Mouse (Mus musculus): ENCODE data around the gene Ssbp2.
A peak's percentile ranks its signal among the peaks of the same experiment; 100 is the strongest.

The Ssbp2 gene

GRCm38 (mm10) chr13:91634123-91634522, 174.0 kb downstream of the Ssbp2 start:
- no peak for DNase-seq (ENCODE audit: low read depth)

- DNase-seq (ENCODE audit: low read depth): peak; percentile 82
Measured at GRCm38 (mm10) chr13:91635957-91636356, 175.9 kb downstream of the Ssbp2 start.

GRCm38 (mm10) chr13:91636814-91637213, 176.7 kb downstream of the Ssbp2 start:
- DNase-seq (ENCODE audit: low read depth): peak; percentile 92

GRCm38 (mm10) chr13:91638836-91639235, 178.8 kb downstream of the Ssbp2 start:
- no peak for DNase-seq (ENCODE audit: low read depth)

GRCm38 (mm10) chr13:91640219-91640618, 180.1 kb downstream of the Ssbp2 start:
- no peak for DNase-seq (ENCODE audit: low read depth)

- DNase-seq (ENCODE audit: low read depth): no peak
Measured at GRCm38 (mm10) chr13:91648240-91648639, 188.2 kb downstream of the Ssbp2 start.

- DNase-seq (ENCODE audit: low read depth): no peak
Measured at GRCm38 (mm10) chr13:91649926-91650325, 189.8 kb downstream of the Ssbp2 start.

GRCm38 (mm10) chr13:91661068-91661795, 201.1 kb downstream of the Ssbp2 start:
- no peak for DNase-seq (ENCODE audit: low read depth)

GRCm38 (mm10) chr13:91662751-91663150, 202.7 kb downstream of the Ssbp2 start:
- DNase-seq (ENCODE audit: low read depth): no peak

- no peak for DNase-seq (ENCODE audit: low read depth)
Measured at GRCm38 (mm10) chr13:91673241-91673640, 213.2 kb downstream of the Ssbp2 start.

GRCm38 (mm10) chr13:91680764-91681437, 220.8 kb downstream of the Ssbp2 start:
- no peak for DNase-seq (ENCODE audit: low read depth)

- no peak for DNase-seq (ENCODE audit: low read depth)
Measured at GRCm38 (mm10) chr13:91681474-91681873, 221.4 kb downstream of the Ssbp2 start.

- DNase-seq (ENCODE audit: low read depth): no peak
Measured at GRCm38 (mm10) chr13:91690118-91690517, 230.0 kb downstream of the Ssbp2 start.

- DNase-seq (ENCODE audit: low read depth): no peak
Measured at GRCm38 (mm10) chr13:91693615-91694014, 233.5 kb downstream of the Ssbp2 start.

GRCm38 (mm10) chr13:91695406-91695805, 235.3 kb downstream of the Ssbp2 start:
- DNase-seq (ENCODE audit: low read depth): no peak

- no peak for DNase-seq (ENCODE audit: low read depth)
Measured at GRCm38 (mm10) chr13:91696109-91696645, 236.1 kb downstream of the Ssbp2 start.

- peak; percentile 72 for DNase-seq (ENCODE audit: low read depth)
Measured at GRCm38 (mm10) chr13:91697011-91697410, 236.9 kb downstream of the Ssbp2 start.

GRCm38 (mm10) chr13:91702337-91702736, 242.3 kb downstream of the Ssbp2 start:
- peak; percentile 55 for DNase-seq (ENCODE audit: low read depth)

GRCm38 (mm10) chr13:91719487-91719886, 259.4 kb downstream of the Ssbp2 start:
- DNase-seq (ENCODE audit: low read depth): no peak

GRCm38 (mm10) chr13:91723108-91723735, 263.1 kb downstream of the Ssbp2 start:
- peak; percentile 28 for DNase-seq (ENCODE audit: low read depth)

GRCm38 (mm10) chr13:91723736-91724119, 263.6 kb downstream of the Ssbp2 start:
- no peak for DNase-seq (ENCODE audit: low read depth)

GRCm38 (mm10) chr13:91724211-91724610, 264.1 kb downstream of the Ssbp2 start:
- no peak for DNase-seq (ENCODE audit: low read depth)

- no peak for DNase-seq (ENCODE audit: low read depth)
Measured at GRCm38 (mm10) chr13:91725130-91725529, 265.0 kb downstream of the Ssbp2 start.
